Mouse (Mus musculus) ES-Bruce4 (cell line): ENCODE results near the gene Shroom3. TPM values are rescaled to one million over a fixed set of nuclear protein-coding genes. Genes with fewer than 3 reads are reported as not detected.
A peak's percentile ranks its signal among the peaks of the same experiment; 100 is the strongest.

ENCODE experiments used
- H3K27ac ChIP-seq: 2 replicates; pipeline ENCODE4 v1.5.1; 2012; ENCODE audit warnings: low read length, inconsistent platforms; ENCODE audit not compliant: insufficient read depth
- H3K27me3 ChIP-seq: 2 replicates; pipeline ENCODE4 v1.6.1; 2012; ENCODE audit warnings: mild to moderate bottlenecking, low read length, inconsistent platforms; ENCODE audit not compliant: control insufficient read depth, poor library complexity, insufficient read depth, severe bottlenecking
- H3K36me3 ChIP-seq: 2 replicates; pipeline ENCODE4 v1.6.1; 2012; ENCODE audit warnings: inconsistent platforms, mild to moderate bottlenecking, low read length, moderate library complexity; ENCODE audit not compliant: control insufficient read depth, poor library complexity, insufficient read depth, severe bottlenecking
- H3K4me1 ChIP-seq: one replicate; pipeline ENCODE4 v1.8.1; 2011; ENCODE audit warnings: low read length; ENCODE audit not compliant: control insufficient read depth, insufficient read depth
- H3K4me3 ChIP-seq: 2 replicates; pipeline ENCODE4 v1.5.1; 2011; ENCODE audit warnings: low read depth, mild to moderate bottlenecking, low read length
- H3K9ac ChIP-seq: 2 replicates; pipeline ENCODE4 v1.6.1; 2012; ENCODE audit warnings: low read depth, mild to moderate bottlenecking, inconsistent platforms; ENCODE audit not compliant: poor library complexity, severe bottlenecking
- H3K9me3 ChIP-seq: replicated peaks from 2 replicates; pipeline ENCODE4 v1.6.1; 2012; ENCODE audit warnings: mild to moderate bottlenecking, low read length, inconsistent platforms; ENCODE audit not compliant: control insufficient read depth, poor library complexity, insufficient read depth, severe bottlenecking
- CTCF ChIP-seq: IDR thresholded peaks from one replicate; pipeline ENCODE4 v1.8.1; 2011; ENCODE audit warnings: low read depth, low read length
- EP300 ChIP-seq: IDR thresholded peaks from 2 replicates; pipeline ENCODE4 v1.6.1; 2011; ENCODE audit warnings: low read depth, low read length; ENCODE audit not compliant: insufficient read depth
- POLR2A ChIP-seq: IDR thresholded peaks from one replicate; pipeline ENCODE4 v1.8.1; 2011; ENCODE audit warnings: low read length; ENCODE audit not compliant: insufficient read depth
- polyA plus RNA-seq: library from polyadenylated mRNA; stranded (reverse); fragments of >200 nt; gene quantifications from 2 replicates; pipeline ENCODE4 v1.2.4, GENCODE M21; 2011; ENCODE audit warnings: low read depth; ENCODE audit not compliant: missing spikeins, insufficient read depth, insufficient read length

The Shroom3 gene
- polyA plus RNA-seq, 1 experiment, result 49.1 TPM

- Histone ChIP-seq H3K9ac (no peak overlapping the region), H3K36me3 (no peaks in the 10 kb centered on the region), H3K9me3 (no peaks in the 10 kb centered on the region), H3K4me1 (peaks cover 9% of the 10 kb centered on the region), H3K4me3 (no peak overlapping the region), H3K27me3 (no peaks in the 10 kb centered on the region), H3K27ac (no peak overlapping the region)
- TF ChIP-seq POLR2A (no peak), CTCF (no peak), EP300 (no peak)
Measured at GRCm38 (mm10) chr5:92796089-92796990, 113.1 kb downstream of the Shroom3 start.

- TF ChIP-seq EP300 (no peak), POLR2A (no peak), CTCF (no peak)
- Histone ChIP-seq H3K36me3 (no peaks in the 10 kb centered on the region), H3K4me1 (peaks cover 9% of the 10 kb centered on the region), H3K4me3 (no peak overlapping the region), H3K9me3 (no peaks in the 10 kb centered on the region), H3K27me3 (no peaks in the 10 kb centered on the region), H3K27ac (peak overlapping the region; percentile 91), H3K9ac (no peak overlapping the region)
Measured at GRCm38 (mm10) chr5:92797981-92798380, 114.7 kb downstream of the Shroom3 start.

GRCm38 (mm10) chr5:92804379-92804778, 121.1 kb downstream of the Shroom3 start:
- peaks cover 9% of the 10 kb centered on the region for H3K4me1 ChIP-seq
- H3K36me3 ChIP-seq, result no peaks in the 10 kb centered on the region

GRCm38 (mm10) chr5:92808503-92809415, 125.5 kb downstream of the Shroom3 start:
- Histone ChIP-seq H3K36me3 (no peaks in the 10 kb centered on the region), H3K9me3 (no peaks in the 10 kb centered on the region), H3K9ac (no peak overlapping the region), H3K4me3 (peak overlapping the region; percentile 68), H3K27me3 (no peaks in the 10 kb centered on the region), H3K27ac (peak overlapping the region; percentile 80), H3K4me1 (peaks cover 4% of the 10 kb centered on the region)
- no peak for TF ChIP-seq POLR2A
- TF ChIP-seq EP300, result peak; percentile 75

More at GRCm38 (mm10) chr5:92804379-92804778, 121.1 kb downstream of the Shroom3 start:
- Histone ChIP-seq H3K4me3 (no peak overlapping the region), H3K27ac (no peak overlapping the region), H3K9ac (no peak overlapping the region), H3K9me3 (no peaks in the 10 kb centered on the region), H3K27me3 (no peaks in the 10 kb centered on the region)
- TF ChIP-seq CTCF, result no peak
- no peak for TF ChIP-seq POLR2A
- TF ChIP-seq EP300, result no peak

- 0 out of 2 replicates have a peak overlapping the region, but pooled peaks have one; percentile 4 for H3K9ac ChIP-seq
- H3K27me3 ChIP-seq, result no peaks in the 10 kb centered on the region
- H3K36me3 ChIP-seq, result no peaks in the 10 kb centered on the region
- H3K4me3 ChIP-seq, result peak overlapping the region; percentile 68
- TF ChIP-seq CTCF (no peak), POLR2A (no peak), EP300 (no peak; the same call in 1 of the 2 replicates)
- H3K4me1 ChIP-seq, result peaks cover 4% of the 10 kb centered on the region
- no peaks in the 10 kb centered on the region for H3K9me3 ChIP-seq
- H3K27ac ChIP-seq, result peak overlapping the region; percentile 33
Measured at GRCm38 (mm10) chr5:92809416-92809750, 126.1 kb downstream of the Shroom3 start.
